Mouse (Mus musculus): Measurements from ENCODE around the gene Uchl4. TPM values are rescaled to one million over a fixed set of nuclear protein-coding genes. Genes with fewer than 3 reads are reported as not detected.

Gene Uchl4
- polyA plus RNA-seq, 1 experiment from 2014 or later, result 5.2 TPM

- Histone ChIP-seq H3K27ac (ENCODE audit: low read depth, low read length) (no peak overlapping the region), H3K4me2 (replicated peaks; ENCODE audit: low read depth, low read length) (no peak overlapping the region), H3K36me3 (ENCODE audit: control insufficient read depth, insufficient read depth, low read length) (no peaks in the 10 kb centered on the region), H3K9ac (ENCODE audit: low read depth, low read length) (no peak overlapping the region), H3K4me1 (replicated peaks; ENCODE audit: control insufficient read depth, insufficient read depth, low read length) (no peaks in the 10 kb centered on the region), H3K4me3 (ENCODE audit: low read depth, low read length) (no peak overlapping the region), H3K9me3 (ENCODE audit: control insufficient read depth, low read length) (no peaks in the 10 kb centered on the region), H3K27me3 (ENCODE audit: control insufficient read depth, insufficient read depth, low read length) (no peaks in the 10 kb centered on the region)
- no peak for DNase-seq (ENCODE audit: low spot score)
- no peak for ATAC-seq (ENCODE audit: low FRiP score)
Observed at GRCm38 (mm10) chr9:64202866-64203265, 32.1 kb upstream of the Uchl4 start.

DNA sequence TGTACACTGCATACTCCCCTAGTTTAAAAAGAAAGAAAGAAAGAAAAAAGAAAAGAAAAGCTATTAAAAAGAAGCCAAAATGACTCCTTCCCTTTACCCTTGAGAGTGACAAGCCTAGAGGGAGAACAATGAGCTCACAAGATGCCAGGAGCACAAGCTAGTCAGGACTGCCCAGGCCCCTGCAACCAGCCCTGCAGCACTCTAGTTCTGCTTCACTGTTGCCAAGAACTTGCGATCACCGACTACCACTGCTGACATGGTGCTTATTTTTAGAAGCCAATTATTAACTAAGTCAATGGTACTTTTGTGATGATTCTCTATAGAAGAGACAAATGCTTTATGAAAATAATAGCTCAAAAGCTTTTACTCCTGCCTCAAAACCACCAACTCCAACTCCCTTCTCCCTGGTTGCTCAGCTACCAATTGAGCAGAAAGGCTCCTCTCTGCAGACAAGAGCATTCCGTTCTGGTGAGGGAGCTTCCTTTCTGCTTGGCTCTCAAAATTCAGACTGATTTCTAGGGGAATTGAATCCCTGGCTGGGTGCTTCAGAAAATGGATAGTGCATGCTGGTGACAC lies 27.4 kb upstream of the Uchl4 start:
- H3K27me3 ChIP-seq (ENCODE audit: control insufficient read depth, insufficient read depth, low read length), result no peaks in the 10 kb centered on the region
- 86% methylated on average over 3 of the region's 3 CpGs for WGBS
- no peak overlapping the region for H3K4me2 ChIP-seq (replicated peaks; ENCODE audit: low read depth, low read length)
- no peak overlapping the region for H3K4me3 ChIP-seq (ENCODE audit: low read depth, low read length)
- no peak for ATAC-seq (ENCODE audit: low FRiP score)
- no peaks in the 10 kb centered on the region for H3K36me3 ChIP-seq (ENCODE audit: control insufficient read depth, insufficient read depth, low read length)
- H3K9ac ChIP-seq (ENCODE audit: low read depth, low read length), result no peak overlapping the region
- no peak for DNase-seq (ENCODE audit: low spot score)
- no peak overlapping the region for H3K27ac ChIP-seq (ENCODE audit: low read depth, low read length)
- no peaks in the 10 kb centered on the region for H3K4me1 ChIP-seq (replicated peaks; ENCODE audit: control insufficient read depth, insufficient read depth, low read length)
- no peaks in the 10 kb centered on the region for H3K9me3 ChIP-seq (ENCODE audit: control insufficient read depth, low read length)

GRCm38 (mm10) chr9:64214452-64214851 lies 20.5 kb upstream of the Uchl4 start:
- 89% methylated on average over 17 of the region's 17 CpGs for WGBS
- Histone ChIP-seq H3K4me2 (replicated peaks; ENCODE audit: low read depth, low read length) (no peak overlapping the region), H3K27ac (ENCODE audit: low read depth, low read length) (no peak overlapping the region), H3K9ac (ENCODE audit: low read depth, low read length) (no peak overlapping the region), H3K9me3 (ENCODE audit: control insufficient read depth, low read length) (no peaks in the 10 kb centered on the region), H3K36me3 (ENCODE audit: control insufficient read depth, insufficient read depth, low read length) (no peaks in the 10 kb centered on the region), H3K4me3 (ENCODE audit: low read depth, low read length) (no peak overlapping the region), H3K27me3 (ENCODE audit: control insufficient read depth, insufficient read depth, low read length) (no peaks in the 10 kb centered on the region), H3K4me1 (replicated peaks; ENCODE audit: control insufficient read depth, insufficient read depth, low read length) (no peaks in the 10 kb centered on the region)
- ATAC-seq (ENCODE audit: low FRiP score) (no peak), DNase-seq (ENCODE audit: low spot score) (no peak)

GRCm38 (mm10) chr9:64216090-64216489 lies 18.9 kb upstream of the Uchl4 start:
- Histone ChIP-seq H3K9ac (ENCODE audit: low read depth, low read length) (no peak overlapping the region), H3K9me3 (ENCODE audit: control insufficient read depth, low read length) (no peaks in the 10 kb centered on the region), H3K4me2 (replicated peaks; ENCODE audit: low read depth, low read length) (no peak overlapping the region), H3K27me3 (ENCODE audit: control insufficient read depth, insufficient read depth, low read length) (no peaks in the 10 kb centered on the region), H3K4me1 (replicated peaks; ENCODE audit: control insufficient read depth, insufficient read depth, low read length) (no peaks in the 10 kb centered on the region), H3K36me3 (ENCODE audit: control insufficient read depth, insufficient read depth, low read length) (no peaks in the 10 kb centered on the region), H3K27ac (ENCODE audit: low read depth, low read length) (no peak overlapping the region), H3K4me3 (ENCODE audit: low read depth, low read length) (no peak overlapping the region)
- ATAC-seq (ENCODE audit: low FRiP score) (no peak), DNase-seq (ENCODE audit: low spot score) (no peak)
- 86% methylated on average over 4 of the region's 4 CpGs for WGBS

GRCm38 (mm10) chr9:64216641-64217040 lies 18.4 kb upstream of the Uchl4 start:
- Histone ChIP-seq H3K27me3 (ENCODE audit: control insufficient read depth, insufficient read depth, low read length) (no peaks in the 10 kb centered on the region), H3K4me1 (replicated peaks; ENCODE audit: control insufficient read depth, insufficient read depth, low read length) (no peaks in the 10 kb centered on the region), H3K9me3 (ENCODE audit: control insufficient read depth, low read length) (no peaks in the 10 kb centered on the region), H3K27ac (ENCODE audit: low read depth, low read length) (no peak overlapping the region), H3K36me3 (ENCODE audit: control insufficient read depth, insufficient read depth, low read length) (no peaks in the 10 kb centered on the region), H3K9ac (ENCODE audit: low read depth, low read length) (no peak overlapping the region), H3K4me3 (ENCODE audit: low read depth, low read length) (no peak overlapping the region), H3K4me2 (replicated peaks; ENCODE audit: low read depth, low read length) (no peak overlapping the region)
- no peak for DNase-seq (ENCODE audit: low spot score)
- 97% methylated on average over 2 of the region's 2 CpGs for WGBS
- no peak for ATAC-seq (ENCODE audit: low FRiP score)

DNA sequence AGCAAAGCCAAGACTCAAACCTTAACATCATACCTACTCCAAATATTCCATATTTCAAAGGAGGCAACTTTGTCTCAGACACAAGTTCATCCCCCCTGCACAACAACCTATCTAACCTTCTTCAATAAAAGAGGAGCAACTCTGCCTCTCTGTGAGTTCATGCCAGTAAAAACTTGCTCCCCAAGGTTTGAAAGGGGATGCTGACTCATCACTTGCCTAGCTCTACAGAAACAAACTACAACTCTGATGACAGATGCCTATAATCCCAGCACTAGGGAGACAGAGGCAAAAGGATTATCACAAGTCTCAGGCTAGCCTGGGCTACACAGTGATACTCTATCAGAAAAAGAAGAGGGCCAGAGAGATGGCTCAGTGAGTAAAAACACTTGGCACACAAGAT lies 17.1 kb upstream of the Uchl4 start:
- Histone ChIP-seq H3K4me3 (ENCODE audit: low read depth, low read length) (no peak overlapping the region), H3K27ac (ENCODE audit: low read depth, low read length) (no peak overlapping the region), H3K9me3 (ENCODE audit: control insufficient read depth, low read length) (no peaks in the 10 kb centered on the region), H3K4me1 (replicated peaks; ENCODE audit: control insufficient read depth, insufficient read depth, low read length) (no peaks in the 10 kb centered on the region), H3K4me2 (replicated peaks; ENCODE audit: low read depth, low read length) (no peak overlapping the region), H3K27me3 (ENCODE audit: control insufficient read depth, insufficient read depth, low read length) (no peaks in the 10 kb centered on the region), H3K9ac (ENCODE audit: low read depth, low read length) (no peak overlapping the region), H3K36me3 (ENCODE audit: control insufficient read depth, insufficient read depth, low read length) (no peaks in the 10 kb centered on the region)
- DNase-seq (ENCODE audit: low spot score), result no peak
- ATAC-seq (ENCODE audit: low FRiP score), result no peak

DNA sequence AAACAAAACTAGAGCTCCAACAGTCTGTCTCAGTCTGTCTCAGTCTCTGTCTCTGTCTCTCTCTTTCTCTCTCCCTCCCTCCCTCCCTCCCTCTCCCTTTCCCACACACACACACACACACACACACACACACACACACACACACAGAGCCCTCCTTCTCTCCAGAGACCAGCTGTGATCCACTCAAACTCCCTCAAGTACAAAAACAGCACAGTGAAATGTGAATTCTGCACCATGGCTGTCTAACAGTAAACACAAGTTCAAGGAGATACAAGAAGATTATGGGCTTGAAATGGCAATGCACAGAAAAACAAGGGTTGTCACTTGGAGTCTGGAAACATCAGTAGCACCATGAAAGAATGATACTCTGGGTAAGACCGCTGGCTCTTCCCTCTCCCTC lies 15.7 kb upstream of the Uchl4 start:
- H3K9ac ChIP-seq (ENCODE audit: low read depth, low read length), result no peak overlapping the region
- H3K9me3 ChIP-seq (ENCODE audit: control insufficient read depth, low read length), result no peaks in the 10 kb centered on the region
- WGBS, result 71% methylated on average over 1 of the region's 1 CpGs
- DNase-seq (ENCODE audit: low spot score) (no peak), ATAC-seq (ENCODE audit: low FRiP score) (no peak)
- no peaks in the 10 kb centered on the region for H3K4me1 ChIP-seq (replicated peaks; ENCODE audit: control insufficient read depth, insufficient read depth, low read length)
- no peaks in the 10 kb centered on the region for H3K27me3 ChIP-seq (ENCODE audit: control insufficient read depth, insufficient read depth, low read length)
- H3K27ac ChIP-seq (ENCODE audit: low read depth, low read length), result no peak overlapping the region
- H3K36me3 ChIP-seq (ENCODE audit: control insufficient read depth, insufficient read depth, low read length), result no peaks in the 10 kb centered on the region
- no peak overlapping the region for H3K4me2 ChIP-seq (replicated peaks; ENCODE audit: low read depth, low read length)
- H3K4me3 ChIP-seq (ENCODE audit: low read depth, low read length), result no peak overlapping the region

DNA sequence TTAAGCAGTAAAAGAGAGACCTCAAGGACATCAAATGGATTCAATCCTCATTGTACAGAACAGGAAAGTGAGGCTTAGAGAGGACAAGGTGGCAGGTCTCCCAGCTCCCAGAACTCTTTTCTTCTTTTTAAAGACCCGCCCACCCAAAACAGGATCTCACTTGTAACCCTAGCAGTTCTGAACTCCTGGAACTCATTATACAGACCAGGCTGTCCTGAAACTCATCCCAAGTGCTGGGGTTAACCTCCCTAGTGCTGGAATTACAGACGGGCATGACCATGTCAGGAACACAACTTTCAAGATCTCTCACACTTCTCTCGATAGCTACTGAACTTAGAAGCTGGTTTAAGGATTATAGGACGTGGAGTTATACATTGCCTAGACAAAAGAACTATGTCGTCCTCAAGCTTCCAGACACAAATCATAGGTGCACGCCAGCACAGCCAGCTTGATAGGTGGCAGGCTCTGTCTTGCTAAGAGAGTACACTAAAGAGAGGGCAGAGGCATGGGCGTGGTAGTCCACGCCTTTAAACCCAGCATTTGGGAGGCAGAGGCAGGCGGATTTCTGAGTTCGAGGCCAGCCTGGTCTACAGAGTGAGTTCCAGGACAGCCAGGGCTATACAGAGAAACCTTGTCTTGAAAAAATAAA lies 15.1 kb upstream of the Uchl4 start:
- 89% methylated on average over 10 of the region's 10 CpGs for WGBS
- Histone ChIP-seq H3K9me3 (ENCODE audit: control insufficient read depth, low read length) (no peaks in the 10 kb centered on the region), H3K4me1 (replicated peaks; ENCODE audit: control insufficient read depth, insufficient read depth, low read length) (no peaks in the 10 kb centered on the region), H3K27ac (ENCODE audit: low read depth, low read length) (no peak overlapping the region), H3K36me3 (ENCODE audit: control insufficient read depth, insufficient read depth, low read length) (no peaks in the 10 kb centered on the region), H3K4me3 (ENCODE audit: low read depth, low read length) (no peak overlapping the region), H3K27me3 (ENCODE audit: control insufficient read depth, insufficient read depth, low read length) (no peaks in the 10 kb centered on the region), H3K4me2 (replicated peaks; ENCODE audit: low read depth, low read length) (no peak overlapping the region), H3K9ac (ENCODE audit: low read depth, low read length) (no peak overlapping the region)
- no peak for DNase-seq (ENCODE audit: low spot score)
- no peak for ATAC-seq (ENCODE audit: low FRiP score)

GRCm38 (mm10) chr9:64220603-64221002 lies 14.4 kb upstream of the Uchl4 start:
- H3K27me3 ChIP-seq (ENCODE audit: control insufficient read depth, insufficient read depth, low read length), result no peaks in the 10 kb centered on the region
- no peak overlapping the region for H3K4me2 ChIP-seq (replicated peaks; ENCODE audit: low read depth, low read length)
- H3K27ac ChIP-seq (ENCODE audit: low read depth, low read length), result no peak overlapping the region
- no peaks in the 10 kb centered on the region for H3K4me1 ChIP-seq (replicated peaks; ENCODE audit: control insufficient read depth, insufficient read depth, low read length)
- no peak overlapping the region for H3K9ac ChIP-seq (ENCODE audit: low read depth, low read length)
- no peak overlapping the region for H3K4me3 ChIP-seq (ENCODE audit: low read depth, low read length)
- WGBS, result 47% methylated on average over 1 of the region's 1 CpGs
- no peaks in the 10 kb centered on the region for H3K9me3 ChIP-seq (ENCODE audit: control insufficient read depth, low read length)
- no peaks in the 10 kb centered on the region for H3K36me3 ChIP-seq (ENCODE audit: control insufficient read depth, insufficient read depth, low read length)
- no peak for DNase-seq (ENCODE audit: low spot score)
- ATAC-seq (ENCODE audit: low FRiP score), result no peak

All from hindbrain, embryonic 11.5 days (tissue).